14 mouse cellular contexts compared by ENCODE assay signal in the genomic region with DNA sequence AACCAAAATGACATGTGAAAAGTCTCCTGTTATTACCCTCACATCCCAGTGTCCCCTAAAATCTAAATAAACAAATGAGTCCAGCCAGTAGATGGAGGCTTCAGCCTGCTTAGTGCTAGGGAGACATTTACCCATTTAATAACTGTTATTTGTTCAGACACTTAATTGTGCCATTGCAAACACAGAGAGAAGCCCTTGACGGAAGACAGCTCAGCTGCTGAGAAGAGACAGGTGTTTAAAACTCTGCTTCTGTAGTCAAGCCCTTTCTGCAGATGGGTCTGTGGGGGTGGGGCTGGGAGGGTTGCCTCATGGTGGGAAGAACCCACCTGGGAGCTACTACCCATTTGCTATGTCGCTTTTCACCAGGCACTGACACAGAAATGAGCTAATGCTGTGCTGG.
"Had no signal": no experiment of that assay in that cellular context is flagged by ENCODE, and none has a peak within 500 bp of the region (broad histone marks: within the 10 kb centered on the region; RNA-seq: fewer than 3 reads in every experiment).

No protein-coding gene starts in this region.

- H3K9me3 ChIP-seq: limb, embryonic 15.5 days; liver, embryonic 12.5 days; midbrain, embryonic 12.5 days had no signal

- H3K27ac ChIP-seq: left cerebral cortex, adult 2 months; limb, embryonic 15.5 days; liver, embryonic 12.5 days; midbrain, embryonic 12.5 days had no signal

- DNase-seq: kidney, adult 18-20 months; kidney, postnatal 10 days; kidney, postnatal 4 days; lung, embryonic 14.5 days; lung, postnatal 10 days; lung, postnatal 4 days; right cerebral cortex, adult 18-20 months; right cerebral cortex, postnatal 25 days; thymus, adult 18-20 months; thymus, postnatal 25 days had no signal

- H3K27me3 ChIP-seq: limb, embryonic 15.5 days; liver, embryonic 12.5 days; midbrain, embryonic 12.5 days had no signal

- H3K4me2 ChIP-seq: limb, embryonic 15.5 days; liver, embryonic 12.5 days; lung, embryonic 14.5 days; midbrain, embryonic 12.5 days had no signal

- H3K4me3 ChIP-seq: left cerebral cortex, adult 2 months; limb, embryonic 15.5 days; liver, embryonic 12.5 days; midbrain, embryonic 12.5 days had no signal

- H3K4me1 ChIP-seq: limb, embryonic 15.5 days; liver, embryonic 12.5 days had no signal

- ATAC-seq: liver, embryonic 12.5 days had no signal

- H3K9ac ChIP-seq: limb, embryonic 15.5 days; liver, embryonic 12.5 days; lung, embryonic 14.5 days; midbrain, embryonic 12.5 days had no signal

- H3K36me3 ChIP-seq: limb, embryonic 15.5 days; liver, embryonic 12.5 days; midbrain, embryonic 12.5 days had no signal
